Mouse (Mus musculus): ENCODE results near the gene Dnajb1.

DNA sequence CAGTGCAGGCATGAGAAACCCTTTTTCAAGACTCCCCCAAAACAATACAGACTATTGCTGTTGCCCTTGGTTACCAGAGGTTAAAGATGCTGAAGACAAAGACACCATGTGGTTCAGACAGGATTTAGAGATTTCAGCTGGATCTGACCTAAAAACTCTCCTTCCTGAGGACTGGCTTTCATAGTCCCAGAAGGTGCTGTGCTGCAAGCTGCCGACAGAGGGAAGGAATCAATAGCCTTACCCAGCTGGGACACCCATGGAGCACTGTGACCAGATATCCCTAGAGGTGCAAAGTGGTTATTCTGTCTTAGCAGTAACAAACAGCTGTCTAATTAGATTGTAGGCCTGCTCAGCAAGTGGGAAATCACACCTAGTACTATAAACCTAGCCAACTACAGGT lies 9.8 kb upstream of the Dnajb1 start:
- TF ChIP-seq CTCF (IDR thresholded peaks at IDR 0.05) (peak; percentile 40), EP300 (IDR thresholded peaks at IDR 0.05) (no peak)

Measured in lung, postnatal 0 days (tissue).